Mouse (Mus musculus) liver, embryonic 16.5 days (tissue): ENCODE measurements around the gene Tbc1d1. TPM values are rescaled to one million over a fixed set of nuclear protein-coding genes. Genes with fewer than 3 reads are reported as not detected.

Source experiments
- ATAC-seq: fragments of 200-750 bp; cut with Nextera tagmentation; 2 replicates; pipeline ENCODE4 v1.8.0; 2017; ENCODE audit warnings: low read depth, mild to moderate bottlenecking, moderate number of reproducible peaks, moderate library complexity
- H3K27ac ChIP-seq: fragments of 300-500 bp; sonication (generic); 2 replicates; pipeline ENCODE4 v1.5.1; 2014; ENCODE audit warnings: mild to moderate bottlenecking, low read length
- H3K27me3 ChIP-seq: fragments of 300-500 bp; sonication (generic); 2 replicates; pipeline ENCODE4 v1.6.1; 2014; ENCODE audit warnings: low read depth, low read length, mixed read lengths; ENCODE audit not compliant: control insufficient read depth, insufficient read depth
- H3K36me3 ChIP-seq: fragments of 300-500 bp; sonication (generic); 2 replicates; pipeline ENCODE4 v1.6.1; 2014; ENCODE audit warnings: mild to moderate bottlenecking; ENCODE audit not compliant: control insufficient read depth, insufficient read depth
- H3K4me1 ChIP-seq: fragments of 300-500 bp; sonication (generic); 2 replicates; pipeline ENCODE4 v1.6.1; 2014; ENCODE audit warnings: low read depth, low read length, mixed read lengths; ENCODE audit not compliant: control insufficient read depth
- H3K4me2 ChIP-seq: fragments of 300-500 bp; sonication (generic); 2 replicates; pipeline ENCODE4 v1.6.1; 2014; ENCODE audit warnings: low read depth, low read length, mixed read lengths
- H3K4me3 ChIP-seq: fragments of 300-500 bp; sonication (generic); 2 replicates; pipeline ENCODE4 v1.5.1; 2014; ENCODE audit warnings: low read depth, mild to moderate bottlenecking, low read length
- H3K9ac ChIP-seq: fragments of 300-500 bp; sonication (generic); 2 replicates; pipeline ENCODE4 v1.6.1; 2014; ENCODE audit warnings: low read depth, low read length
- H3K9me3 ChIP-seq: fragments of 300-500 bp; sonication (generic); replicated peaks from 2 replicates; pipeline ENCODE4 v1.6.1; 2016; ENCODE audit warnings: low read length; ENCODE audit not compliant: control insufficient read depth
- WGBS: fragments of 180-500 bp; shearing (Covaris S2); extraction: QIAGEN DNeasy Blood & Tissue Kit; methylation state at CpG from one replicate; pipeline ENCODE4 v1.1.7; 2014; ENCODE audit not compliant: insufficient replicate concordance; 5-methylcytosine and 5-hydroxymethylcytosine counted together
- polyA plus RNA-seq: library from polyadenylated mRNA; unstranded; fragments of >200 nt; fragmentation: Nextera tagmentation; extraction: Ambion mirVana; gene quantifications from 2 replicates; pipeline ENCODE4 v1.2.1, GENCODE M21; 2015

The Tbc1d1 gene
- polyA plus RNA-seq, 1 experiment from 2014 or later: 6.3 TPM

DNA sequence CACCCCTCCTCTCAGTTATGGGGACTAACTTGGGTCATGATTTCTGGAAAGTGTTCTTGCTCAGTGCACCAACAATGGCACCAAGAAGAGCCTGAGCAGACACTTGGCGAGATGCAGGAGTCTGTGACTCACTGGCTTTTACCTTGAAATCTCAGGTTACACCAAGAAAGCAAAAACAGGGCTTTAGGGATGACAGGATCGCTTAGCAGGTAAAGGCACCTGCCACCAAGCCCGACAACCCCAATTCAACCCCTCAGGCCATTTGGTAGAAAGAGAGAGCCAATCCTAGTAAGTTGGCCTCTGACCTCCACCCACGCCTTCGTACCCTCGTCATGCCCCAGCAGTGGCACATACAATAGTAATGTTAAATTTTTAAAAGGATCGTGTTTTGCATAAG, 62.5 kb downstream of the Tbc1d1 start:
- no peak overlapping the region for H3K27ac ChIP-seq
- no peaks in the 10 kb centered on the region for H3K27me3 ChIP-seq
- H3K4me3 ChIP-seq: no peak overlapping the region
- H3K9ac ChIP-seq: no peak overlapping the region
- no peak overlapping the region for H3K4me2 ChIP-seq
- 71% methylated on average over 7 of the region's 7 CpGs for WGBS
- H3K9me3 ChIP-seq: no peaks in the 10 kb centered on the region
- H3K36me3 ChIP-seq: no peaks in the 10 kb centered on the region
- no peak for ATAC-seq
- H3K4me1 ChIP-seq: peaks cover 3% of the 10 kb centered on the region

DNA sequence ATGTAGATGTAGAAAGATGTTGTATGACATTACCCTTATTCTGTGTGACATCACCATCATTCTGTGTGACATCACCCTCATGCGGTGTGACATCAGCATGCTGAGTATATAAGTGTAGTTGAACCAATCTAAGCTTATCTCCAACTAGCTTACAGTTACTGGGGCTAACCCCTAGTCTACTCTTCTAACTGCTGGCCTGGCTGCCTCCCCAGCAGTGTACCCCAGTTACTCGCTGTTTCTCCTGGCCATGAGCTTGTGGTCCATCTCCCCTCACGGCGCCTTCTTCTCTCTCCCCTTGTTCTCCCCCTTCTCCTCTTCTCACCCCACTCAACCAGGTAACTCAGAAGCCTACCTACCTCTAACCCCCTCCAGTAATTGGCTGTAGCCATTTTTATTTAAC, 64.7 kb downstream of the Tbc1d1 start:
- Histone ChIP-seq H3K9me3 (no peaks in the 10 kb centered on the region), H3K4me2 (no peak overlapping the region), H3K4me1 (peaks cover 3% of the 10 kb centered on the region), H3K27me3 (no peaks in the 10 kb centered on the region), H3K4me3 (no peak overlapping the region), H3K9ac (no peak overlapping the region), H3K36me3 (no peaks in the 10 kb centered on the region), H3K27ac (no peak overlapping the region)
- WGBS: 81% methylated on average over 4 of the region's 4 CpGs
- no peak for ATAC-seq

- WGBS: 58% methylated on average over 9 of the region's 9 CpGs
- Histone ChIP-seq H3K9me3 (no peaks in the 10 kb centered on the region), H3K9ac (no peak overlapping the region), H3K27me3 (no peaks in the 10 kb centered on the region), H3K4me3 (no peak overlapping the region), H3K4me1 (peaks cover 7% of the 10 kb centered on the region), H3K36me3 (no peaks in the 10 kb centered on the region), H3K27ac (no peak overlapping the region), H3K4me2 (no peak overlapping the region)
- ATAC-seq: no peak
Measured at GRCm38 (mm10) chr5:64224735-64225425, 68.8 kb downstream of the Tbc1d1 start.

DNA sequence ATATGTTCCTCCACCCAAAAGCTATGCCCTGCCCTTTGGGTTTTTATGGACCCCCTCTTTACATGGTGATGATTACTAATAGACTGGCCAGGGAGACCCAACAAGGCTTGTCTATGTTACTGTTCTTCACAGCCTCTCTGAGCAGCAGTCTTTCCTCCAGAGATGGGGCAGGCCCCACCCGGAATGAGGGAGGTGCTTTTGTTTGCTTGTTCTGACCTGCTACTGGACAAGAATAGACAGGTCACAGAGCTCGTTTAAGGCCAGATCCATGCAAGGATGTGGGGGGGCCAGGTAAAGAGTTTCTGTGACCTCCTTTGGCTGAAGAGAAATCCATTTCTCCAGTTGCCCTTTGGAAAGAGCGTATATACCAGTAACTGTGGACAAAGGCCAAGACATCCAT, 72.1 kb downstream of the Tbc1d1 start:
- Histone ChIP-seq H3K9ac (no peak overlapping the region), H3K4me1 (peaks cover 7% of the 10 kb centered on the region), H3K27me3 (no peaks in the 10 kb centered on the region), H3K4me3 (no peak overlapping the region), H3K36me3 (no peaks in the 10 kb centered on the region), H3K4me2 (no peak overlapping the region), H3K9me3 (no peaks in the 10 kb centered on the region), H3K27ac (no peak overlapping the region)
- no peak for ATAC-seq
- 56% methylated on average over 3 of the region's 3 CpGs for WGBS

DNA sequence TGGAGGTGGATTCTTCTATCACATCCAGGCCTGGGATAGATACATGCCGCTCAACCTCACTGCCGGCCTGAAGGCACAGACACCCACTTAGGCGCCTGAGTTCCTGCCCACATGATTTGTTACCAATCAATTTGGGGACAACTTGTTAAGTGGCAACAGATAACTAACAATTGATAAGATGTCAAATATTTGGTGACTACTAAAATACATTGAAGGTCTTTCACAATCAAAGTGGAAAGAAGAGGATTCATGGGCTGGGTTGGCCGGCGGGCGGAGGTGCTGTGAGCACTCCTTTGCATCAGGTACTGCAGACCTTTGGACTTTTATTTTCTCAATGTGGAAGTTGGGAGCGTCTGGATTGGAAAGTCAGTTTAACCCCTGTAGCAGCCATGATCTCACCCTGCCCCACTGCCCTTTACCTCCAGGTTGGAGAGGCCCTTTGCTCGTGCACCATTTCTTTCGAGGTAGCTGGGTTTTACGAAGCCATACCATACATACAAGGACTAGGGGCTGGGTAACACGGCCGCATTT, 73.3 kb downstream of the Tbc1d1 start:
- Histone ChIP-seq H3K27ac (peak overlapping the region; percentile 61; the same call in 1 of the 2 replicates), H3K4me2 (peak overlapping the region; percentile 97), H3K9me3 (no peaks in the 10 kb centered on the region), H3K4me3 (peak overlapping the region; percentile 73), H3K36me3 (no peaks in the 10 kb centered on the region), H3K4me1 (peaks cover 11% of the 10 kb centered on the region), H3K9ac (peak overlapping the region; percentile 52), H3K27me3 (no peaks in the 10 kb centered on the region)
- 33% methylated on average over 12 of the region's 12 CpGs for WGBS
- ATAC-seq: no peak

- Histone ChIP-seq H3K27me3 (no peaks in the 10 kb centered on the region), H3K9me3 (no peaks in the 10 kb centered on the region), H3K4me1 (peaks cover 15% of the 10 kb centered on the region), H3K36me3 (no peaks in the 10 kb centered on the region), H3K4me3 (peak overlapping the region; percentile 73), H3K9ac (peak overlapping the region; percentile 69), H3K27ac (peak overlapping the region; percentile 61; the same call in 1 of the 2 replicates), H3K4me2 (peak overlapping the region; percentile 97)
- WGBS: under 1% methylated on average over 41 of the region's 48 CpGs
- peak; percentile 96 for ATAC-seq
Measured at GRCm38 (mm10) chr5:64230061-64230466, 74.0 kb downstream of the Tbc1d1 start.

DNA sequence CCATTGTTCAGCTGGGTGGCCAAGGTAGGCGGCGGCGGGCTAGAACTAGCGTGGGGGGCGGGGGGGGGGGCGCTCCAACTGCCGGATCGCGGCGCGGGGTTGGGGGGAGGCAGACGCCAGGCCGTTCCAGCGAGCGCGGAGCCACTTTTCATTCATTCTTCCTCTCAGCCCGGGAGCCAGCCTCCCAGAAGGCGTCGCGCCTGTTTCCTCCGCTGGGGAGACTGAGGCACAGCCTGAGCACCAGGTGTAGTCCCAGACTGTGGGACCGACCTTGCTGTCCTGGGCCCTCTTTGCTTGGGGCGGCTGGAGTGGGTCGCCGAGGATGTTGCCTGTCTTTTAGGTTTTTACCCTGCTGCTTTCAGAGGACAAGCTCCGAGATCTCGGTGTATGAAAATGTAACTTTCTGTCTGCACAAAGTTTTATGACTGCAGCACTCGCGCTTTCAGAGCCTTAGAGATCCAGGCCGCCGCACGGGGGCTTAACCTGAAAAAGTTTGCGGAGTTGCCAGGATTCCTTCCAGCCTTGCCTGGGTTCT, 74.5 kb downstream of the Tbc1d1 start:
- peaks cover 18% of the 10 kb centered on the region for H3K4me1 ChIP-seq
- no peaks in the 10 kb centered on the region for H3K9me3 ChIP-seq
- no peaks in the 10 kb centered on the region for H3K36me3 ChIP-seq
- peak; percentile 22 for ATAC-seq
- H3K27ac ChIP-seq: peak overlapping the region; percentile 50
- 0% methylated on average over 26 of the region's 33 CpGs for WGBS
- peak overlapping the region; percentile 73 for H3K4me3 ChIP-seq
- H3K27me3 ChIP-seq: no peaks in the 10 kb centered on the region
- peak overlapping the region; percentile 69 for H3K9ac ChIP-seq
- H3K4me2 ChIP-seq: peak overlapping the region; percentile 97

DNA sequence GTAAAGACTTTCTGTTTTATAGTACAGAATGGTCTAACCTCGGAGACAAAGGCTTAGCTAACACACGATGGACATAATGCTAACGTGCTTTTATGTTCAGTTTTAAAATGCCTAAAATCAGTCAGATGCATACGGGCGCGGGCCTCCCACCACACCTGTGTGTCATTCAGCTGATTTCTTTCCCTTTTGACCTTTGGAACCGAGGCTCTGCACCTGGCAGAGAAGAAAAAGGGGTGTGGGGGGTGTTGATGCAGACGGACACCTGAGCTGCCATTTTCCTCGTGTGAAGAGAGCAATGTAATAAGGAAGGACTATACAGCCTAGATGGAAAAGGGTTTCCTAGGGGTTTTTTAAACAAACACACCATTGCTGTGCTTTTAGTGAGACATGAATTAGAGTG, 76.8 kb downstream of the Tbc1d1 start:
- WGBS: 74% methylated on average over 9 of the region's 9 CpGs
- no peak overlapping the region for H3K9ac ChIP-seq
- H3K9me3 ChIP-seq: no peaks in the 10 kb centered on the region
- no peak for ATAC-seq
- H3K27me3 ChIP-seq: no peaks in the 10 kb centered on the region
- H3K4me1 ChIP-seq: peaks cover 18% of the 10 kb centered on the region
- no peak overlapping the region for H3K27ac ChIP-seq
- no peak overlapping the region for H3K4me3 ChIP-seq
- H3K4me2 ChIP-seq: no peak overlapping the region
- H3K36me3 ChIP-seq: no peaks in the 10 kb centered on the region

DNA sequence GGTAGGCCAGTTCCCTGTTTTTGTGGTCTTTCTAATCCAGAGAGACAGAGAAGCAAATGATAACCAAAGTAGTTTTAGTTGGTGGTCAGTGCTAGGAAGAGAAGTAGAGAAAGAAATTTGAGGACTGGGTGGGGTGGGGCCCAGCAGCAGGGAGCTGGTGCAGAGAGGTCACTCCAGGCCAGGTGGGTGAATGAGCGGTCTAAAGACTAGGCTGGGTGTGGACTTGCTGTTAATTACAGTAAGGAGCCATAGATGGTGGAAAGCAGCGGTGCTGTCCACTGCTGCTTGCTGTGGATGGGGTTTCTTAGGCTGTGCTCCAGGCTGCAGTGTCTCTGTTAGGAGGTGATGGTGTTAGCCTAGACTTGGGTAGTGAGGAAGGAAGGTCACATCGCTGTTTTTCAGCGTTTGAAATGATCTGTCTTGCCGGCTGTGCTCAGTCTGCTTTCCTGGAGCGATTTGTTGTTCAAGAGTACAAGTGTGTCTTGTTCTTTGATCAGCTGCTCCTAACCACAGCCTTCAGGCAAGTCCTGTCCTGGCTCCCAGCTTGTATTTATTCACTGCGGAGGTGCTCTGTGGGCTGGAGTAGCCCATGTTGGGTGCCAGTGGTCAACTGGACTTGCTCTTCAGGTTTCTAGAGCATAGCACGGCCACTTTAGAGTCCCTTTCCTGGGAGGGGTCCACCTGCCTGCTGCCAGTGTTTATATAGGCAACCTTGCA, 78.3 kb downstream of the Tbc1d1 start:
- 50% methylated on average over 8 of the region's 8 CpGs for WGBS
- Histone ChIP-seq H3K36me3 (no peaks in the 10 kb centered on the region), H3K27me3 (no peaks in the 10 kb centered on the region), H3K4me2 (no peak overlapping the region), H3K9me3 (no peaks in the 10 kb centered on the region), H3K4me1 (peaks cover 13% of the 10 kb centered on the region), H3K4me3 (no peak overlapping the region), H3K27ac (no peak overlapping the region), H3K9ac (no peak overlapping the region)
- no peak for ATAC-seq
